Mouse (Mus musculus) adrenal gland, postnatal 36 days (tissue): ENCODE data around the gene Cd2. TPM values are rescaled to one million over a fixed set of nuclear protein-coding genes. Genes with fewer than 3 reads are reported as not detected.

Experiments used
- DNase-seq, 2 experiments: peaks; one replicate each; pipeline ENCODE4 v3.0.0; 2021; ENCODE audit warnings: mixed read lengths in 1 of 2
- total RNA-seq, 2 experiments: library from RNA; stranded (reverse); gene quantifications; 2 replicates each; pipeline ENCODE4 v1.2.3; 2021

Cd2 gene
- total RNA-seq, 2 experiments from 2014 or later: 0.53 to 0.63 TPM

- DNase-seq: no peak
These were observed 5.9 kb upstream of the Cd2 start for GRCm38 (mm10) chr3:101293571-101294135.

DNA sequence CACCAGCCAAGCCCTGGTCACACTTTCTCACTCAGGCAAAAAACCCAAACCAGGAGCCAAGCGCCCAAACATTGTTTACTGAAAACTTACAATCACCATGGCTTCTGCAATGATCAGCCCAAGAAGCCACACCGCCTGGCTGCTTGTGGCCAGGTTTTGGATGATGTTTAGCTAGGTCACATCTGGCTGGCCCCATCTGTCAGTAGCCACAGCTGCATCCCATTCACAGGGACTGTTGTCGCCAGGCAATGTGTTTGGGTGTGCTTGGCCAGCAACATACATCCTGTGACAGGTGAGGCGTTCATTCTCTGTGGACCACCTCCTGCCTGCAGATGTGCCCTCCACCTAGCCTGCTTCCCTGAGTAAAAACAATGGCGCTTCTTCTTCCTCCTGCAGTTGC lies 4.9 kb upstream of the Cd2 start:
- DNase-seq: no peak

DNA sequence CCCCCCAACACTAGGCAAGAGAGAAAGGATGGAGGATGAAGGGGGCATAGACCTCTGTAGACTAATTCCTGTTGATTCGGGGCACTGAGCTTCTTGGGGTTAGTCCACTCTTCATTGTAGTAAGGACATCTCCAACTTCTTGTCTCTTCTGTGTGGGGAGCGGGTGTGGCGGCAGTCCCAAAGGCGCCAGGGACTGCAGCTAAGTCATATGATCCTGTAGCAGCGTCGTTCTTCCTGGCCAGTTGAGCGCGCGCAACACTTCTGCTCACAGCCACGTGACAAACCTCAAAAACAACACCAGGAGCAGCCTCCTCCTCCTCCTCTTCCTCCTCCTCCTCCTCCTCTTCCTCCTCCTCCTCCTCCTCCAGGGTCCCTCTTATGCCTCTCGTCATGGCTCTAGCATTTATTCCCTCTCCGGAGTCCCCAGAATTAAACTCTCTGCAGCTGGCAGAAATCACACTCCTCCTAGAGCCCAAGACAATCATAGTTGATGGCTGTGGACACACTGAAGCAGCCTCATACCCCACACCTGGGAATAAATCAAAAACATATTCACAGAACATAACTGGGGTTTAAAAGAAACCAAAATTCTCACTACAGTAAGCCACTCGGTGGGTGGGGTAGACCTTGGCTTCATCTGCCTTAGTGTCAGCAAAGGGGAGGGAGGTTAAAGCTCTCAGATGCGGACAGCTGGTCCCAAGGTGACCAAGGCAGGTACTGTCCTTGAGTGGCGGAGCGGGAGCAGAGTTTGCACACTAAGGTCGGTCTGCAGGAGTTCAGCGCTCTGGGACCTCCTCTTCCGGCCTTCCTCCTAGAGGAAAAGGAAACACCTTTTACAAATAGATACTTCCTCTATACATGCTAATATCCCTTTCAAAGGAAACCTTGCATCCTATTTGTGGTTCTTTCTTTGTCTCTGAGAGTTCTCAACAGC lies 3.1 kb upstream of the Cd2 start:
- DNase-seq: no peak

DNA sequence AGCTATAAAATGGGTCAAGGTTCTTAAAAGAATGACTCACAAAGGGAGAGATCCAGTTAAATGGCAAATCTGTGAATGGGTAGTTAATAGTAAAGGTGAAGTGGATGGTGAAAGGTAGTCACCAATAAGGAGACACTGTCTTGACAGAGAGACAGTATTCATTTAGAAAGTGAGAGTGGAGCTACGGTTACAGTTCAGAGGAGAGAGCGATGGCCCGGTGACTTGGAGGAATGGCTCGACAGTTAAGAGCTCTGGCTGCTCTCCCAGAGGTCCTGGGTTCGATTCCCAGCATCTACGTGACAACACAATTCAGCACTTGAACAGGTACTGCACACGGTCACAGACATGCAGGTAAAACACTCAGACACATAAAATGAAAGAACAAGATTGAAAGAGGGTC lies 2.3 kb upstream of the Cd2 start:
- no peak for DNase-seq

- no peak for DNase-seq
These were observed 1.7 kb upstream of the Cd2 start for GRCm38 (mm10) chr3:101289406-101289805.

GRCm38 (mm10) chr3:101286336-101287325 lies 1.1 kb downstream of the Cd2 start:
- no peak for DNase-seq

DNA sequence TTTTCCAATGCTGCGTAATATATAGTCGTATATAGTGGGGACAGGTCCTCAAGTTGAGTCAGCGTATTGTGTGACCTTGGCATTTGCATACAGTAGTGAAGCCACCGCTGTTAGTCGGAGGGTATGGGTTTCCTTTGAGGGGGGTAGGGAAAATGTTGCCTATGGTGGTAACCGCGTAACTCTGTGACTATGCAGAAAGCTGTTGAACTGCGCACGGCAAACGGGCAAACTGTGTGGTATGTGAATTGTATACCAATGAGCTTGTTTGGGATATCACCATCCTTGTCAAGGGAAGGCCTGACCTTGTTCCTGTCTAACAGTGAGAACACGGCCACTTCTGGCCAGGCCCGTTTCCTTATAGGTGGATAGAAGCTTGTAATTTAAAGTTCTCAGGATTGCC lies 1.9 kb downstream of the Cd2 start:
- no peak for DNase-seq

- DNase-seq: no peak
These were observed 2.6 kb downstream of the Cd2 start for GRCm38 (mm10) chr3:101285021-101285615.

DNA sequence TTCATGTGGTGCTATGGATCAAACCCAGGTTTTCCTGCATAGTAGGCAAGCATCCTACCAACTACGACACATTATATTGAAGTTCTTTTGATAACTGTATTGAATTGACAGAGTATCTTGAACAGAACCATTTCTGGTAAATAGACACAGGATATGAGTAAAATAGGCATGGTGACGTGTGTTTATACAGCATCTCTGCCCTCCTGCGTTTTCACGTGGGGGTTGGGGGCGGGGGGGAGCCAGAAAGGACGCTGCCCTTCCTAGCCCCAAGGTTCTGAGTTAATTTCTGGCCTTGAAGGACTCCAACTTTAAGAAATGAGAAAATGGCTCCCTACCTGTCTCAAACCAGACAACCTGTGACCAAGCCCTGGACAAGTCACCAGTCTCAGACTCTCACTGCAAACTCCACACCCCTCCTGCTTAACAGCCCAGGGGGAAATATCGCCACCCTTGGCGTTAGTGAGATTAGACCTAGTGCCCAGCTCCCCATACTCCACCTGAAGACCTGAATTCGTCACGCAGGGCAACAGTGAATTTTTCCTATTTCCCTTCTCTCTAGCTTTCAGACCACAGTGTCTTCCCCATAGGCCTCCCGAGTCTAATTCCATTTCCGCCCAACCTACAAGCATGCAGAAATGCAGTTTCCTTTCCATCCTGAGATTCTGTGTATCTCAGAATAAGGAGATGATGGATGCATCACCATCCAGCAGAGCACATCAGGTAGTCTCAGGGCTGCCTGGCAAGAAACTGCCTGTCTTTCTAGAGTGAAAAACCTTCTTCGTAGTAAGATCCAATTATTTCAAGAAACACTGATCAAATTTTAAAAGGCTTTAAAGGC lies 3.7 kb downstream of the Cd2 start:
- no peak for DNase-seq

DNA sequence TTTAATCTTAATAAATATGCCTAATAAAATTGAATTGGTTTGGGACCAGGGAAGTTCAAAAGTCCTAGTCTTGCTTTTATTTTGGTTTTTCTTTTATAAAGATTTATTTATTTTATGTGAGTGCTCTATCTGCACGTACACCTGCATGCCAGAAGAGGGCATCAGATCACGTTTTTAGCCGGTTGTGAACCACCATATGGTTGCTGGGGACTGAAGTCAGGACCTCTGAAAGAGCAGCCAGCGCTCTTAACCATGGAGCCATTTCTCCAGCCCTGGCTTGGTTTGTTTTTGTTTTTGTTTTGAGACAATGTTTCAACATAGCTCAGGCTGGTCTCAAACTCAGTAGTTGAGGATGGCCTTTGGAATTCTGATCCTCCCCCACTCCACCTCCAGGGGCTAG lies 4.3 kb downstream of the Cd2 start:
- DNase-seq: no peak

DNA sequence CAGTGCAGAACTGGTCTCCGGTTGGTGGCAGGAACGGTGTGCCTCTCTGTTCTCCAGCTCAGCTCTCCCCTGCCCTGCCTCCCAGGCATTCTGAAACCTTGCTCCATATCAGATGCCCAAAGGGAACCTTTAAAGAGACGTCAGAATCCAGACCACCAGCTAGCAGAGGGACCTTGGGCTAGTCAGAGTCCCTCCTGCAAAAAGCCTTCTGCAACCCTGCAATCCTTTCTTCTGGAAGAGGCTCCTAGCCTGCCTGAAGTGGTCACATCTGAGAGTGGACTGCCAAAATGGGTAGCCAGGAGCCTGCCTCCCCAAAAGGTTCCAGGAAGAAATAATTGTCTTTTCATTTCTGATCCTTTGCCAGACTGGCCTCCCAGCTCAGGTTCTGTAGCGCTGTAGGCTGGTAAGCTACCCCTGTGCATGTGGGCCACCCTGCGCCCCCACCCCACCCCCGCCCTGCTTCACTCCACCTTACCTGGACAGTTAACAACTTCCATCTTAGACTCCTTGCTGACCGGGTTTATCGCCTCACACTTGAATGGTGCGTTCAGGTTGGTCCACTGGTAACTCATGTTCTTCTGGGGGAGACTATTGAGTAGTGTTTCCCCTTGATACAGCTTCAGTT lies 5.1 kb downstream of the Cd2 start:
- no peak for DNase-seq

DNA sequence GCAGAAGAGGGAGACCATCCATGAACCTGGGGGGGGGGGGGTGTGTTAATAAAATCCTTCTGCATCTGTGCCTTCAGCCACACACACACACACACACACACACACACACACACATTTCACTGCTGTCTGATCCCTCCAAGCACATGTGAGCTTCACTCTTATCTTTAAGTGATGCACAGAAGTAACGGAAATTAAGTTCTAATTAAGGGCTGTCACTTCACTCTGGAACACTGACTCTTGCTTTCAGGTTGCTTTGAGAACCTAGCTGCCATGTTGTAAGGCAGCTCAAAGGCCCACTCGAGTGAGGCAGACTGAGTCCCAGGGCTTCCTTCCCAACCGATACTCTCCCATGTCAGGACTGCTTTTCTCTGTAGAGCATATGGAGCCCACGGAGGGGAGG lies 5.9 kb downstream of the Cd2 start:
- DNase-seq: no peak

DNA sequence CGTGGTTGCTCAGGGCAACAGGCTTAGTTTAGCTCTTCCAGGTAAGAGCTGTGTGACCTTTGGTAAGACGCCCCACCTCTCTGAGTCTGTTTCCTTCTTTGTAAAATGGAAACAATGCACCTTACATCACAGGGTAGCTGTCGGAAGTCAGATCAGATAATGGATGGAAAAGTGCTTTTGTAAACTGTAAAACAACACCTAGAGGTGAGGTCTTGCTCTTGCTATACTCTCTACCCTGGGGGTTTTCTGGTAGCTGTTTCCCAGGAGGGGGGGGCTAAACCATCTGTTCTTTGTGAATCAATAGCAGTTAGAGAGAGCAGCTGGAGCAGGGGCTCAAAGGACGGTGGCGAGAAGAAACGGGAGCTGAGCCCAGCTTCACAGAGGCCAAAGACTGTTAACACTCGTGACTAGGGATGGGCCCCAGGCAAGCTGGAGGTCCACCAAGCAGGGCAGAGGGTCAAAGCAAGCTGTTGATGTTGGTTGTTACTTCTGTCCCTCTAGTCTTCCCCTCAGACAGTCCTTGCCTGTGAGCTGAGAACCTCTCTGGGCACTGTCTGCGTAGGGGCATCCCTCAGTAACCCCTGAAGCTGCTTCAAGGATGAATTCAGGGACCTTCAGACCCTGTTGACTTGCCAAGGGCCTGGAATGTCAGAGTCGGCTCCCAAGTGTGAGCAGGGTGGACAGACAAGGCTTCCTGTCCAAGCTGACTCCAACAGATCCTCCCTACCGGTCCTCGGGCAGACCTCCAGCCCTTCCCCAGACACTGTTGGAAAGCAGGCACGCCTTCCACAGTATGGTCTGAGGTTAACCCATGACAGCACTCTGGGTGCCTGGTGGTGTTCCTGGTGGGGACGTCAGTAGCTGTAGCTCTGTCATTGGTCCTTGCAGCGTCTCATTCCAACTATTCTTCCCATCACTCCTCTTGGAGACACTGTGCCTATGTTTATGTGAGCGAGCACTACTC lies 7.1 kb downstream of the Cd2 start:
- DNase-seq: no peak

- DNase-seq: no peak
These were observed 8.2 kb downstream of the Cd2 start for GRCm38 (mm10) chr3:101279561-101279960.

- no peak for DNase-seq
These were observed 9.3 kb downstream of the Cd2 start for GRCm38 (mm10) chr3:101278396-101278795.

GRCm38 (mm10) chr3:101277830-101278229 lies 9.9 kb downstream of the Cd2 start:
- DNase-seq: no peak

GRCm38 (mm10) chr3:101276501-101277320 lies 11.0 kb downstream of the Cd2 start:
- DNase-seq: no peak

- no peak for DNase-seq
These were observed 12.0 kb downstream of the Cd2 start for GRCm38 (mm10) chr3:101275636-101276300.
